Mouse (Mus musculus) embryonic stem cell, embryonic (primary cell): ENCODE results near the gene Slc35f4.

Experiments used
- CTCF ChIA-PET, 4 experiments: fragments of 300-600 bp in 2 of 4; fragments of 350-600 bp in 2 of 4; sonication (Branson Sonifier 250); formaldehyde crosslinking; loops; one replicate each; lab custom pipeline; 2022; ENCODE audit warnings: inconsistent platforms in 2 of 4; lab: Charles Lee
- POLR2A ChIA-PET, 4 experiments: fragments of 300-600 bp in 2 of 4; fragments of 350-600 bp in 2 of 4; sonication (Branson Sonifier 250); formaldehyde crosslinking; loops; one replicate each; lab custom pipeline; 2022; ENCODE audit warnings: antibody characterized with exemption in 4 of 4, inconsistent platforms in 1 of 4; lab: Charles Lee

Gene Slc35f4

DNA sequence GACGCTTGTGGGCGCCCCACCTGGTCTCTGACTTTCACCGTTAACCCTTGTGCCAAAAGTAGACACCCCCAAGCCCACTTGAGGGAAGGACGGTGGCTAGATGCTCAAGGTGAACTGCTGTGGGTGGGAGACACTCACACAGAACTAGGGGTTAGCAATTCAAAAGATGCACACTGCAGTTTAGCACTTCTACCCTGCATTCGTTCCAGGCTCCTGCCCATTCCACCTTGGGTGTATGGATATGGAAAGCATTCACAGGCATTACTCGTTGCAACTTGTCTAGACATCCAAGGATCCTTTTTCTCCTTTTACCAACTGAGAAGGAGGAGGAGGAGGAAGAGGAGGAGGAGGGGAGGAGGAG lies at the start of gene Slc35f4:
Gene Slc35f4 (minus strand): TSS at position 116 of the 361 bp plus-strand sequence.
- ChIA-PET CTCF (no interaction called here), POLR2A (no interaction called here)

DNA sequence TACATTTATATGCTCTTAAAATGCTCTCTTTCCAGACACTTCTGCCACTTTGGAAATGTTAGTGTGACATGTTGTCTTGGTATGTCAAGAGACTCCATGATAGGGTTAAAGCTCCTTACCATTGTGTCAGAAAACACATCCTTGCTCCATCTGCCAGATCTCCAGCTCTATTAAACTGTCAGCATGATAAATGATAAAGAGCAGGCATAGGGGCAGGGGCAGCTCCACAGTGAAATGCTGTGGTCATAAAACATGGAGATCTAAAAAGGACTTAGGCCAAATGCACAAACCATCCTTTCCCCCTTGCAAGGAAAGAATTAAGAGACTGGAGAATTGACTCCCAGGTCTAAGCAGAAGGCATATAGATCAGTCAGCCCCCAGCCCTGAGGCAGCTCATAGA lies 42.5 kb upstream of the Slc35f4 start:
- ChIA-PET POLR2A (no interaction called here), CTCF (no interaction called here)

DNA sequence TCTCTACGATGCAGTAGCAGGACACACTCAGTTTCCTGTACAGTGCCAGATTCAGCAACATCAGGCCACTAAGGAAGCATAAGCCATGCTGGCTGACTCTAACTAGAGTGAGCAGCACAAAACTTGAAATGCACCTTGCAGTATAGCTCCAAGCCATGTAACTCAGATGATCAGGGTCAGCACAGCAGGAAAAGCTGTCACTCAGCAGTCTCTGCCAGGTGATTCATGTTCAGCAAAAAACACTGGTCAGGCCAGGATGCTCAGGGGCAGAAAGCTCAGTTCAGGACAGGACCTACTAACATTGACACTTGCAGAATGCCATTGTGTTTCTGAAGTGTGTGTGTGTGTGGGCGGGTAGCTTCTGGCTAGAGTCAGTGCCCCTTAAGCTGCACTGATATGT lies 34.9 kb upstream of the Slc35f4 start:
- ChIA-PET CTCF (interaction anchor here in 1 of 4 experiments (0.6 kb wide), 1 partner anchor 37 kb away, joined by 3 read pairs; no protein-coding TSS in a partner anchor), POLR2A (interaction anchor here in 1 of 4 experiments (1.7 kb wide), 1 partner anchor 33 kb away, joined by 3 read pairs; no protein-coding TSS in a partner anchor)

DNA sequence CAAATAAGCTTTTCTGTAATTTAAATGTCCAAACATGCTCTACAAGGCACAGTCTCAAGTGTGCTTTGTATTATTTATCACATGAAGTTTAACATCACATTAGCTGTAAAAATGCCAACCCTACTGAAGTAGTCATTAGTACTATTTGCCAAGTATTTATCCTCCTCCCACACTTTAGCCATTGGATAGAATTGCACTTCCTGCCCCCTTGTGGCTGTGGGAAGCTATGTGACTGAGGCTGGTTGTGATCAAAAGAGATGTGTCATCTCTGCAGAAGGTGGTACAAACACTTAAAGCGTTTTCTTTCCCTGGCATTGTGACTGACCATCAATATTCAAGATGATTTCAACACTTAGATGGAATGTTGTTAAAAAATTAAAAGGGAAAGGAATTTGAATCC lies 14.3 kb upstream of the Slc35f4 start:
- ChIA-PET CTCF (interaction anchor here in 3 of 4 experiments (0.6 to 1.6 kb wide), 10 partner anchors 9 to 305 kb away, joined by 3 to 8 read pairs (median 3); no protein-coding TSS in a partner anchor), POLR2A (interaction anchor here in 1 of 4 experiments (0.5 kb wide), 1 partner anchor 31 kb away, joined by 4 read pairs; no protein-coding TSS in a partner anchor)

DNA sequence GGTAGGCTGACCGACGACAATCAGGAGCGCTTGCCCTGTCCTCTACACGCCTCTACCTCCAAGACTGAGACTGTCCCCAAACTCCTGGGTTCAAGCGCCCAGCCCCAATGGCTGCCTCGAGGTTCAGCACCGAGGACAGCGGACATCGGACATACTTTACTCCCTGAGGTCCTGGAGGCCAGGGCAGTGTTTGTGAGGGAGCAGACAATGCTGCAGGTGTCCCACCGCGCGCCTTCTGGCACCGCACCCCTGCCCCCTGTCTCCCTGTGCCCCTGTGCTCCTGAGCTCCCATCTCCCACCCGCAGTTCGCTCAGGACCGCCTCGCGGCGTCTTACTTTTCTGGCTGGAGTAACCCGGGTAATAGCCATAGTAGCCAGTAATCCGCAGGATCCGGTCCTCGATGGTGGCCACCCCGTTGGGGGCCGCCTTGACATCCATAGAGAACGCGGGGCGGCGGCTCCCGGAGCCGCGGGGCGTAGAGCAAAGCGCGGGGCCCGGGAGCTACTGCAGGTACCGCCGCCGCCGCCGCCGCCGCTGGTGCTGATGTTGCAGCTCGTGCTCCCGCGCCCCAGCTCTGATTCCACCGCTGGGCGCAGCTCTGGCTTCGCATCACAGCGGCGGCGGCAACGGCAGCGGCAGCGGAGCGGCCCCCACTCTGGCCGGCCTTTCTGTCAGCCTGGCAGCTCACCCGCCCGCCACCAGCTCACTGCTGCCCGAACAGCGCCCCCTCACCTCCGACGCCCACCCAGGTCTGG lies 493 bp downstream of the Slc35f4 start:
- ChIA-PET POLR2A (interaction anchor here in 1 of 4 experiments (0.7 kb wide), 1 partner anchor 287 kb away, joined by 3 read pairs; no protein-coding TSS in a partner anchor), CTCF (interaction anchor here in 2 of 4 experiments (0.6 kb wide), 2 partner anchors 14 to 78 kb away, joined by 3 to 4 read pairs; no protein-coding TSS in a partner anchor)

DNA sequence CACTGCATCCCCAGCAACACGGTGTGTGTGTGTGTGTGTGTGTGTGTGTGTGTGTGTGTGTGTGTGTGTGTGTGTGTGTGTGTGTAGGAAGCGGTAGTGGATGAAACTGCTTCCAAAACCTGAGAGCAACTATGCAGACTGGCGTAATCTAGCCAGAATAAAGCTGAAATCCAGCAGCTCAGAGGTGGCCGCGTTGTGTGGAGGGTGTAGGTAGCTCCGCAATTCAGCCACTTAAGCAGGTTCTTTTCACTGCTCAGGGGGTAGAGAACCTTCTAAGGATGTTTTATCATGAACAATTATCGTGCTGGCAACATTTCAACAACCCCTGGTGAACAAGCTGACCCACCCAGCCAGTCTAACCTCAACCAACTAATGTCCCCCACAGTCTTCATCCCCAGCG lies 1.2 kb downstream of the Slc35f4 start:
- ChIA-PET CTCF (interaction anchor here in 1 of 4 experiments (0.6 kb wide), 1 partner anchor 15 kb away, joined by 4 read pairs; no protein-coding TSS in a partner anchor), POLR2A (interaction anchor here in 1 of 4 experiments (0.7 kb wide), 1 partner anchor 286 kb away, joined by 3 read pairs; no protein-coding TSS in a partner anchor)

DNA sequence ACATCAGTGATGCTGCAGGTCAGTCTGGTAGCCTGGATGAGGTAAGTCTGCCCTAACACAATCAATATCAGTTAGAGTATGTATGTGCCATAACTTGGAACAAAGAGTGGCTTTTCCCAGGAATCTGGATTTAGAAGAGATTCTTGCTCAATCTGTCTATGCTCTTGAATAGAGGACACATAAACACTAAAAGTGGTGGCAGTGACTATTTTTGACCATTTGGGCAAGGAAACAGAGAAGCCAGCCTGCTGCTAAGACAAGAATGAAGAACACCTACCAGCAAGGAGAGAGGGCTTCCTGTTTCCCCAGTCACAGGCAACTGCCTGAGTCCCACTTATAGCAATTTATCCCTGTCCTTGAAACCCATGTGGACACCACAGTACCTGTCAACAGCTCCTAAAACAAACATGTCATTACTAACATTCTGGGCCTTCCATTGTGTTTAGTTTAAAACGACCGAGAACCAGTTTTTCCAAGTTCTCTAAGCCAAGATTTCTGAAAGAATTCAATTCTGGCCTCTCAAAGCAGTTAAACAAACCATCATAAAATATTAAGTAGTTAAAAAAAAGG lies 10.7 kb downstream of the Slc35f4 start:
- POLR2A ChIA-PET = no interaction called here
- CTCF ChIA-PET = interaction anchor here in 1 of 4 experiments (0.7 kb wide), 1 partner anchor 1938 kb away, joined by 3 read pairs; no protein-coding TSS in a partner anchor

DNA sequence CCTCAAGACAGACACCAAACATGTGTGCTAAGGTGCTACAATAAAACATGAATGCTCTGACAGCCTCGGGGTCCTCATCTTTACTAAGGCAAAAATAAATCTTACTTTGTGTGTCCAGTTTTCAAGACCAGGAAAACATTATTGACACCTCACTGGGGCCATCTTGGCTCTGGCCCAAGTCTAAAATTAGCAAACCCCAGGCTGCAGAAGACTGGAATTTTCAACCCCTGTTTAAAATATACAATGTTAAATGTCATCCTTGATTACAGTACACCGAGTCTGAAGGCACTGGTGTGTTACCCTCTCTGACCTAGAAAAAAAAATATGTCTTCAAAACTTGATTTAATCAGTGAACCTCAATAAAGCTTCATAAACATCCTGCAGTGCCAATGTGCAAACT lies 11.7 kb downstream of the Slc35f4 start:
- ChIA-PET CTCF (no interaction called here), POLR2A (no interaction called here)

DNA sequence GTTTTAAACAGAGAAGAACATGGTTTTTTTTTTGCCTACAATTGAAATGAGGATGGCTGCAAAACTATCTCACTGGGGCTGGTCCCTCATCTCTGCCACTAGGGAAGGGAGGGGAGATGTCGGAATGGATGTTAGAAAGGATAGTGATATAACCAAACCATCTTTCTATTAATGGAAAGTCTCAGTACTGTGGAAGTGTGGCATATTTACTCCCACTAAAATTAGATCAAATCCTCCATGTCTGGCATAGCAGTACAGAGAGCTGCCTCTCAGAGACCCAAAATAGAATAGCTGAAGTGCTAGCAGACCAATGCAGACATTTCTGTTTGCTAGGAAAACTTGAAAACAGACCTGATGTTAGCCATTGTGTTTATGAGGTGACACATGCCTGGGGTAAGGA lies 30.7 kb downstream of the Slc35f4 start:
- ChIA-PET POLR2A (no interaction called here), CTCF (no interaction called here)

DNA sequence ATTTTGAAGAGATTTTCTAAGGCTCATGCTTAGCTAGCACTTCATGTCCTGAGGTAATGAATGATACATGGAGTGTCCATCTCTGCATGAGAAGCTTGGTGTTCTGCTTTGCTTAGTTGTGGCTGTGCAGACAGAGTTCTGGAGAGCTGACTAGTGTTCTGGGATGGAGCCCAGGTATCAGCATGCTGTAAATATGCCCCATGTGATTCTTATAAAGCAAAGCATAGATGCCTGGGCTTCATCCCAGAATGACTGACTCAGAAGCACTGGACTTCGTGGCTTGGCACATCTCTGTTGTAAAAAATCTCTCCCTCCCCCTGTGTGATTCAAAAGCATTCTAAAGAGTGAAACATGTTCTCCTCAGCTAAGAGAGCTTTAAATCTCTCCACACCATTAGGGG lies 32.1 kb downstream of the Slc35f4 start:
- CTCF ChIA-PET = no interaction called here
- POLR2A ChIA-PET = no interaction called here

DNA sequence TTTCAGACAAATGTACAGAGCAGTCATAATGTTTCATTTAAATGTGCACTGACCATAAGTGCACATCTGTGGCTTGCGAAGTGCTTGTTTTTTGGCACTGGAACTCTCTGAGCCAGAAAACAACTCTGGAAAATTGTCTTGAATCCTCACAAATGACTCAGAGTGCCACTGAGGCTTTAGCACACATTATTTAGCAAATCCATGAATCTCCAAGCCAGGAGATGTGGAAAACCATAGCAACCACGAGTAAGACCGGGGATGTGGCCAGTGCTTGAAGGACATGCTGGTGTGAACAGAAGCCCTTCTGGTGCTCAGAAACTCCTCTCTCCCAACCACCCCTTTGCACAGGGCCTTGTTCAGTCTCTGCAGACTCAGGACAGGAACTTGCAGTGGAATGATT lies 33.3 kb downstream of the Slc35f4 start:
- ChIA-PET CTCF (no interaction called here), POLR2A (no interaction called here)

DNA sequence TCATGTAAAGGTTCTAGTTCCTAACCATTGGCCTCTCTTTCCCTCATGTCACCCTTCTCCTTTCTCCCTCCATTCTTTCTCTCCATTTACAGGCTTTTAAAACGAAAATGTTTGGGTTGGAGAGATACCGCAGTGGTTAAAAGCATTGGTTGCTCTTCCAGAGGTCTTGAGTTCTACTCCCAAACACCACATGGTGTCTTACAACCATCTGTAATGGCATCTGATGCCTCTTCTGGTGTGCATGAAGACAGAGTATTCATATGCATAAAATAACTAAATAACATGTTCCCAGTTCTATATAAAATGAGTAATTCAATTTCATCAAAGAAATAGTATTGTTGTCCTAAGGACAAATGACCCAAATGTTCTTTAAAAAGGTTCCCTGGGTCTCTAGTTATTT lies 49.2 kb downstream of the Slc35f4 start:
- ChIA-PET CTCF (no interaction called here), POLR2A (no interaction called here)

DNA sequence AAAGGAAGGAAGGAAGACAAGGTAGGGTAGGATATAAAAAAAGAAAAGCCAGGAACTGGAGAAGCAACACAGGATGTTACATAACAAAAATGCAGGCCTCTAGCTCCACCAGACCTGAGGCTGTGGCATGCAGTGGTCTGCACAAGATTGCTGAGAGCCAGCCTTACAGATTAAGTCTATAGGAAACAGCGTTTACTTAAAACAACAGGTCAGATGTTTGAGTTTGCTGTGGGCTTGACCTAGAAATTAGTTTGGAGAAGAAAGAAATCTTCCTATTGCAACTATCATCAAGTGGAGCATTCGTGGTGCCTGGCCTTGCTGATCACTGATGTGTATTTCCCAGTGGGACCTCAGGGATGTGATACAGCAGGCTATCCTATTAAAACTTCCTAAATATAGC lies 64.1 kb downstream of the Slc35f4 start:
- CTCF ChIA-PET = no interaction called here
- POLR2A ChIA-PET = no interaction called here

DNA sequence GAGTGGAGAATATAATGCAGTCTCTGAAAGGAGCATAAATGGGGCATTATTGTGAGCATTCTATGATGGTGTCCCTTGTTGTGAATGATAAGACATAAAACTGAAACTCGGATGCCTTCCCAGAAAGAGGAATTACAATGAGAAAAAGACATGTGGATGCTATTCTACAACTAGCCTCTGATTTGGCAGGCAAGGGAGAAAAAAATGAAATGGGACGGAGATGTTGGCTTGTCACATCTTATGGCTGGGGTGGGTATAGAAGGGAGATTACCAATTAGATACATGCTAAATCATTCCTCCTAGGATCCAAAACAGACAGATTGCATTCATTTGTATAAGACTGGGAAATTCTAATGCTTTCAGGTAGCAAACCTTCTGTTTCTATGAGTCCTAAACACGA lies 65.0 kb downstream of the Slc35f4 start:
- ChIA-PET CTCF (no interaction called here), POLR2A (no interaction called here)

DNA sequence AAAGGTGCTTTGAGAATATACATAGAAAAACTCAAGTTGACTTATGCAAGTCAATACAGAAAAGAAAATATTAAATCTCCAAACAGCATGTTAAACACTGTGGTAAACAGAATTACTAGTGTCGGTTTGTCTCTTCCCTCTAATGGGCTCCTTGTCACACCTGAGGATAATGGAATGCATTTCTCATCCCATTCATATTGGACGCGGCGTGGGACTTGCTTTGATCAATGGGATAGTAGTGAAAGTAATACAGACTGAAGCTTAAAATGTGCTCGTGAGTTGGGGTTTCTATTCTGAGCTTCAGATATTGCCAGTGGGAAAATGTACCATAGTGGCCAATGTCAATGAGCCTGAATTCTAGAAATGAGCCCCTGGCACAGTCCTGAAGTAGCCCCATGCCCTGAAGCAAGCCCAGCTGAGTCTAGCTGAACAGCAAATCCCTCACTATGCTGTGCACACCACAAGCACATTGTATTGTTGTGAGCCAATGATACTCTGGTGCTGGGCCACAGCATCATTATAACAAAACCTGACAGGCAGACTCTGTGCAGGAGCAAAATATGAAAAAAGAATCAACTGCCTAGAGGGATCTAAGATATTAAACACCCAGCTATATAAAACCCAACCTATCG lies 71.4 kb downstream of the Slc35f4 start:
- CTCF ChIA-PET = no interaction called here

DNA sequence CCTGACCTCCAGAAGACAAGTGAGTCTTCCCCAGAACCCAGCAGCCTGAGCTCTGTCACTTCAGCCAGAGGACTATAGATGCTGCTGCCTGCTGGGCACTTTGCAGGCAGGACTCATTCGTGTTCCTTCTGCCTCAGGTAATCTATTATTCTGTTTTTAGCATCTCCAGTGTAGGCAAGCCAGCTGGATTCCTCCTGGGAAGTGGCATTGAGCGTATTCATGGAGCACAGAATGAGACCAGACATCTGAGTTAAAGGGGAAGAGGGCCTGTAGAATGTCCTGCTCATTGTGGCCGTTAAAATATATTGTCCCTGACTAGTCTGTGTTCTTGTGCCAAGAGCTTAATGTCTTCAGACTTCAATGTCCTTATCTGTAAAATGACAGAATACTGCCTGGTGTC lies 72.1 kb downstream of the Slc35f4 start:
- ChIA-PET CTCF (no interaction called here), POLR2A (no interaction called here)

More for the DNA sequence above, 71.4 kb downstream of the Slc35f4 start:
- POLR2A ChIA-PET = interaction anchor here in 1 of 4 experiments (1.0 kb wide), 1 partner anchor 30 kb away, joined by 3 read pairs; no protein-coding TSS in a partner anchor

DNA sequence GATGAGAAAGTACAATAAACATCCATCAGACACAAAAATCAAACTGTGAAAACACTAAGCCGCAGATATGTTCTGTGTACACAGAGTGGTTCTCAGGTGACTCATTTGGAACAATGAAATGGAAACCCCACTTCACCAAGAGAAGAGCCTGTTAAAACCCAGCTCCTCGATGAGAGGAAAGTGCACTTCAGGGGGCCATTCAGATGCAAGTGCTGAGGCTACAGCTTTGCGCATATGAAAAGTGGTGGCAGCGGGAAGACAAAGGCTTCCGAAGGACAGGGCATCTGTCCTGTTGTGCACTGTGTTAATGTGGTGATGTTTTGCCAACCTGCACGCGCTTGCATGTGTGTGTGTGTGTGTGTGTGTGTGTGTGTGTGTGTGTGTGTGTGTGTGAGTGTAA lies 78.2 kb downstream of the Slc35f4 start:
- ChIA-PET POLR2A (interaction anchor here in 3 of 4 experiments (0.6 to 1.6 kb wide), 20 partner anchors 8 to 449 kb away, joined by 3 to 5 read pairs (median 4); partner anchors contain the start of genes Naa30 (in 2 of the 3) and Armh4 (in 1 of the 3)), CTCF (interaction anchor here in 1 of 4 experiments (1.2 to 1.3 kb wide), 2 partner anchors 78 to 210 kb away, joined by 3 to 4 read pairs; no protein-coding TSS in a partner anchor)

DNA sequence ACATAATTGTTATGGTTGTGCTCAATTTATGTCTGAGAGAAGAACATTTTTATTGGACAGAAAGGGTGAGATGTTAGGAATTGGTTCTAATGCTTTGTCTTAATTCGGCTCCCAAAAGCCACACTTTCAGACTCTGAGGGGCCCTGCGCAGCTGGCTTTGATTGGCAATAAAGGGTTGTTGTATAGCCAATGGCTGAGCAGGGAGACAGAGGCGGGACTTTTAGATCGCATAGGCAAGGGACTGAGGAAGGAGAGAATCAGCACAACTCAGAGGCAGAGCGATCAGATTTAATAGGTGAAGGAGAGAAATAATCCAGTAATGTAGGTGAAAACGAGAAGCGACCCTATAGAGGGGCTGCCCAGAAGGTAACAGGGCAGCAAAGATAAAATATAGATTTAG lies 79.4 kb downstream of the Slc35f4 start:
- CTCF ChIA-PET = interaction anchor here in 2 of 4 experiments (0.6 to 1.3 kb wide), 2 partner anchors 40 to 208 kb away, joined by 3 to 4 read pairs; no protein-coding TSS in a partner anchor
- POLR2A ChIA-PET = interaction anchor here in 2 of 4 experiments (0.6 to 1.5 kb wide), 5 partner anchors 16 to 730 kb away, joined by 3 to 5 read pairs (median 3); no protein-coding TSS in a partner anchor

DNA sequence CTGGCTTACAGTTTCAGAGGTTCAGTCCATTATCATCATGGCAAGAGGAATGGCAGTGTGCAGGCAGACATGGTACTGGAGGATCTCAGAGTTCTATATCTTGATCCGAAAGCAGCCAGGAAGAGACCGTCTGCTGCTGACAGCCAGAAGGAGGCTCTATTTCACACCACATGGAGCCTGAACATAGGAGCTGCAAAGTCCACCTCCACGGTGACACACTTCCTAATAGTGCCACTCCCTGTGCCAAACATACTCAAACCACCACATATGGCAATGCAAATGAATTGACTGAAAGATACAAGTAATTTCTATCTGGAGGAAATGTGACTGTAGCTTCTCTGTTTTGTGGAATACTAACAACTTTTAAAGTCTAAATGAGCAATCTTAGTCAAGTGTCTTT lies 89.0 kb downstream of the Slc35f4 start:
- ChIA-PET POLR2A (no interaction called here), CTCF (no interaction called here)
